In the genomic region with DNA sequence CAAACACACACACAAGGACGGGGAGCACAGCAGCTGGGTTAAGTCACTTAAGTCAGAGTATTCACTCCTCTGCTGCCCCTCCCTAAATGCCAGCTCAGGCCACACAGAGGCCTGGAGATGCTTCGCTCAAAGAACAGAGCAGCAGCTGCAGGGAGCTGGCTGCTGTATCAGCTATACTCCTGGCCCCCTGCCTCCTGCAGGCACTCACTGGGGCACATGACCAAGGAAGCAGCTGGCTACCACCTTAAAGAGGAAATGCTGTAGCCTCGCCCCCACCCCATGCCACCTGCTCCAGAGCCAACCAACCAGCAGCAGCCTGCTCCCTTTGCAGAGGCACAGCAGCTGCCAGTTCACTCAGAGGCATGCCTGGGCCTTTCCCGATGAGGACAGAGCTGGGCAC, we compare ENCODE assay signal across 8 mouse cellular contexts. TPM values are rescaled to one million over a fixed set of nuclear protein-coding genes. Genes with fewer than 3 reads are reported as not detected.
A peak's percentile ranks its signal among the peaks of the same experiment; 100 is the strongest.
DNase-seq lines count a peak whose midpoint lies in the region; ATAC-seq and TF ChIP-seq lines count a peak whose summit lies in the region.

No protein-coding gene starts in this region.

- no peaks in the 10 kb centered on the region for H3K36me3 ChIP-seq in embryonic facial prominence, embryonic 14.5 days (ENCODE audit: control insufficient read depth, insufficient read depth, low read length)
- no peaks in the 10 kb centered on the region for H3K36me3 ChIP-seq in heart, postnatal 0 days (replicated peaks; ENCODE audit: control insufficient read depth, insufficient read depth, low read length)
- H3K36me3 ChIP-seq in limb, embryonic 12.5 days = no peaks in the 10 kb centered on the region
- H3K36me3 ChIP-seq in midbrain, embryonic 15.5 days (replicated peaks) = no peaks in the 10 kb centered on the region
- H3K36me3 ChIP-seq in splenic B cell, adult 2 months (ENCODE audit: control insufficient read depth, insufficient read depth, low read length, poor library complexity, severe bottlenecking) = no peaks in the 10 kb centered on the region

- DNase-seq in testis, postnatal 10 days (ENCODE audit: low spot score) = peak; percentile 44
- DNase-seq in testis, postnatal 14 days (ENCODE audit: low spot score) = no peak
- peak; percentile 93 for DNase-seq in embryonic facial prominence, embryonic 14.5 days (ENCODE audit: low spot score)
- peak; percentile 43 for DNase-seq in heart, postnatal 0 days (ENCODE audit: low spot score)
- DNase-seq in splenic B cell, adult 2 months (ENCODE audit: low read depth, low spot score) = peak; percentile 52

- H3K9me3 ChIP-seq in embryonic facial prominence, embryonic 14.5 days (ENCODE audit: control insufficient read depth, low read length) = no peaks in the 10 kb centered on the region
- H3K9me3 ChIP-seq in heart, postnatal 0 days (replicated peaks; ENCODE audit: control insufficient read depth, low read length) = no peaks in the 10 kb centered on the region
- no peaks in the 10 kb centered on the region for H3K9me3 ChIP-seq in limb, embryonic 12.5 days
- no peaks in the 10 kb centered on the region for H3K9me3 ChIP-seq in midbrain, embryonic 15.5 days

- H3K4me1 ChIP-seq in embryonic facial prominence, embryonic 14.5 days (ENCODE audit: control insufficient read depth, insufficient read depth, low read length) = peaks cover 4% of the 10 kb centered on the region; the same call in 1 of the 2 replicates
- H3K4me1 ChIP-seq in heart, postnatal 0 days (ENCODE audit: control insufficient read depth, insufficient read depth) = no peaks in the 10 kb centered on the region
- peaks cover 5% of the 10 kb centered on the region for H3K4me1 ChIP-seq in limb, embryonic 12.5 days (replicated peaks)
- peaks cover 5% of the 10 kb centered on the region for H3K4me1 ChIP-seq in midbrain, embryonic 15.5 days

- no peak overlapping the region for H3K4me2 ChIP-seq in embryonic facial prominence, embryonic 14.5 days (ENCODE audit: low read depth, low read length)
- H3K4me2 ChIP-seq in heart, postnatal 0 days (ENCODE audit: low read depth, low read length) = no peak overlapping the region
- no peak overlapping the region for H3K4me2 ChIP-seq in limb, embryonic 12.5 days
- H3K4me2 ChIP-seq in midbrain, embryonic 15.5 days = no peak overlapping the region

- no peak for TF ChIP-seq CTCF in heart, postnatal 0 days (IDR thresholded peaks at IDR 0.05; ENCODE audit: low read depth)

- no peak overlapping the region for H3K9ac ChIP-seq in embryonic facial prominence, embryonic 14.5 days (ENCODE audit: low read depth, low read length)
- H3K9ac ChIP-seq in heart, postnatal 0 days (replicated peaks; ENCODE audit: low read depth, low read length) = no peak overlapping the region
- H3K9ac ChIP-seq in limb, embryonic 12.5 days (replicated peaks) = no peak overlapping the region
- H3K9ac ChIP-seq in midbrain, embryonic 15.5 days = no peak overlapping the region

- no peaks in the 10 kb centered on the region for H3K27me3 ChIP-seq in embryonic facial prominence, embryonic 14.5 days (replicated peaks; ENCODE audit: control insufficient read depth, insufficient read depth, low read length)
- H3K27me3 ChIP-seq in heart, postnatal 0 days (ENCODE audit: control insufficient read depth, insufficient read depth, low read length) = no peaks in the 10 kb centered on the region
- no peaks in the 10 kb centered on the region for H3K27me3 ChIP-seq in limb, embryonic 12.5 days
- H3K27me3 ChIP-seq in midbrain, embryonic 15.5 days (replicated peaks) = no peaks in the 10 kb centered on the region
- no peaks in the 10 kb centered on the region for H3K27me3 ChIP-seq in splenic B cell, adult 2 months (ENCODE audit: control insufficient read depth, insufficient read depth, low read length, poor library complexity, severe bottlenecking)

- 27% methylated on average over 4 of the region's 4 CpGs for WGBS in embryonic facial prominence, embryonic 14.5 days
- 12% methylated on average over 4 of the region's 4 CpGs for WGBS in heart, postnatal 0 days
- WGBS in limb, embryonic 12.5 days = 25% methylated on average over 4 of the region's 4 CpGs
- WGBS in midbrain, embryonic 15.5 days = 16% methylated on average over 4 of the region's 4 CpGs

- no peak for TF ChIP-seq EP300 in heart, postnatal 0 days (IDR thresholded peaks at IDR 0.05; ENCODE audit: low read depth)

- H3K4me3 ChIP-seq in embryonic facial prominence, embryonic 14.5 days (ENCODE audit: low read depth, low read length) = no peak overlapping the region
- H3K4me3 ChIP-seq in heart, postnatal 0 days (ENCODE audit: low read depth, low read length) = no peak overlapping the region
- no peak overlapping the region for H3K4me3 ChIP-seq in limb, embryonic 12.5 days (replicated peaks)
- H3K4me3 ChIP-seq in midbrain, embryonic 15.5 days = no peak overlapping the region

- H3K27ac ChIP-seq in embryonic facial prominence, embryonic 14.5 days (replicated peaks; ENCODE audit: low read depth, low read length) = no peak overlapping the region
- 0 out of 2 replicates have a peak overlapping the region, but pooled peaks have one; percentile 8 for H3K27ac ChIP-seq in heart, postnatal 0 days (ENCODE audit: low read depth)
- H3K27ac ChIP-seq in limb, embryonic 12.5 days = no peak overlapping the region
- peak overlapping the region; percentile 43 for H3K27ac ChIP-seq in midbrain, embryonic 15.5 days

- peak; percentile 97 for ATAC-seq in embryonic facial prominence, embryonic 14.5 days (ENCODE audit: low read depth)
- peak; percentile 89 for ATAC-seq in heart, postnatal 0 days (ENCODE audit: insufficient read depth, low read depth)
- peak; percentile 87 for ATAC-seq in limb, embryonic 12.5 days (ENCODE audit: insufficient number of reproducible peaks, insufficient read depth, low FRiP score, low TSS enrichment, low read depth)
- peak; percentile 93 for ATAC-seq in midbrain, embryonic 15.5 days (replicated peaks)
- ATAC-seq in inflammation-experienced regulatory T-cells, adult 6 months = no peak

RNA-seq across cellular contexts. Expression of a gene that starts 28.0 kb away (rescaled TPM):
- polyA plus RNA-seq in embryonic facial prominence, embryonic 14.5 days (2014; fragmentation: Nextera tagmentation; extraction: Ambion mirVana) = 31.5 and 32.7 TPM in 2 replicates
- total RNA-seq in heart, postnatal 0 days (2014; rRNA removed; ENCODE audit: low replicate concordance) = 0.99 and 7.7 TPM in 2 replicates
- polyA plus RNA-seq in heart, postnatal 0 days (2015; fragmentation: Nextera tagmentation; extraction: Ambion mirVana) = 2.5 and 2.7 TPM in 2 replicates
- polyA plus RNA-seq in limb, embryonic 12.5 days (2016; fragmentation: Nextera tagmentation; extraction: Ambion mirVana) = 11.9 and 14.4 TPM in 2 replicates
- polyA plus RNA-seq in midbrain, embryonic 15.5 days (2015; fragmentation: Nextera tagmentation; extraction: Ambion mirVana) = 52.1 and 56.4 TPM in 2 replicates
- polyA plus RNA-seq in inflammation-experienced regulatory T-cells, adult 6 months (2017; shearing (Covaris generic)) = under 1 TPM in 2 of 3 experiments, not detected in 1; 0.36 to 0.66 TPM

Comparison
In these comparisons a context has a peak if more than half of its experiments do, and no peak if none do; other contexts are left out.
1. H3K27ac ChIP-seq: peak in heart, postnatal 0 days (single experiment) and midbrain, embryonic 15.5 days (single experiment); none in embryonic facial prominence, embryonic 14.5 days (single experiment) and limb, embryonic 12.5 days (single experiment).